Mouse (Mus musculus) bone marrow, adult 2 months (tissue): ENCODE results near the gene Serpina1e.

Source experiments
- CTCF ChIP-seq: fragments of 200-500 bp; IDR thresholded peaks from 2 replicates; pipeline ENCODE4 v1.5.1; 2011; ENCODE audit warnings: low read length, control low read depth; ENCODE audit not compliant: control insufficient read depth, insufficient read depth
- POLR2A ChIP-seq: fragments of 200-500 bp; IDR thresholded peaks from 2 replicates; pipeline ENCODE4 v1.6.1; 2011; ENCODE audit warnings: low read depth, mild to moderate bottlenecking, control low read depth, low read length, borderline replicate concordance; ENCODE audit not compliant: control insufficient read depth

DNA sequence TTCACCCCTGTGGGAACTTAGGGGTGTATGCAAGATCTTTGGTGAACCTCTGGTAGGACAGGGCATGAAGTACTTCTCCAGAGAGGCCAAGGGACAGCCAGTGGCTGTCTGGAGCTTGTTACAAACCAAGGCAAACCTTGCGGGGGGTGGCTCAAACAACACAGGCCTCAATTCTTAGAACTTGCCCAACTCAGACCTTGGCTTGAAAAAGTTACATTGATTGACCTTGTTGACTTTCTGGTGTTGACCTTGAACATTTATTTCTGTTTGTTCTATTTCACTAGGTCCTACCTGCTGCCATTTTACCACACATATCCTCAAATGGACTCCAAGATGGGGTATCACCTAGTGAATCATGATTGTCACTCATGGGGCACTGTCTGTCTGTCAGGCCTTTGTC is 2.9 kb upstream of the Serpina1e start:
- TF ChIP-seq CTCF = no peak
- TF ChIP-seq POLR2A = no peak
